Mouse (Mus musculus) telencephalon, adult 2 months (tissue): ENCODE results near the gene Polr1d.

ENCODE experiments used
- DNase-seq: peaks from one replicate; pipeline ENCODE4 v3.0.0-alpha.2; 2011; ENCODE audit warnings: low read depth, low spot score

The Polr1d gene

GRCm38 (mm10) chr5:147086816-147087215 lies 10.0 kb downstream of the Polr1d start:
- DNase-seq = no peak

- DNase-seq = no peak
Measured at GRCm38 (mm10) chr5:147089836-147090235, 13.0 kb downstream of the Polr1d start.

GRCm38 (mm10) chr5:147090256-147090963 lies 13.6 kb downstream of the Polr1d start:
- DNase-seq = peak; percentile 52

- no peak for DNase-seq
Measured at GRCm38 (mm10) chr5:147092448-147092847, 15.6 kb downstream of the Polr1d start.

- no peak for DNase-seq
Measured at GRCm38 (mm10) chr5:147094296-147094695, 17.4 kb downstream of the Polr1d start.

- DNase-seq = no peak
Measured at GRCm38 (mm10) chr5:147096586-147096985, 19.7 kb downstream of the Polr1d start.

- DNase-seq = no peak
Measured at GRCm38 (mm10) chr5:147098667-147099066, 21.8 kb downstream of the Polr1d start.

GRCm38 (mm10) chr5:147100180-147100579 lies 23.3 kb downstream of the Polr1d start:
- no peak for DNase-seq

GRCm38 (mm10) chr5:147102295-147102694 lies 25.4 kb downstream of the Polr1d start:
- DNase-seq = no peak

- no peak for DNase-seq
Measured at GRCm38 (mm10) chr5:147107276-147107675, 30.4 kb downstream of the Polr1d start.

- no peak for DNase-seq
Measured at GRCm38 (mm10) chr5:147108861-147109591, 32.2 kb downstream of the Polr1d start.

- no peak for DNase-seq
Measured at GRCm38 (mm10) chr5:147114738-147115137, 37.9 kb downstream of the Polr1d start.

GRCm38 (mm10) chr5:147115631-147116030 lies 38.8 kb downstream of the Polr1d start:
- no peak for DNase-seq

- no peak for DNase-seq
Measured at GRCm38 (mm10) chr5:147117027-147117426, 40.2 kb downstream of the Polr1d start.

- no peak for DNase-seq
Measured at GRCm38 (mm10) chr5:147121146-147121545, 44.3 kb downstream of the Polr1d start.

GRCm38 (mm10) chr5:147124794-147125193 lies 47.9 kb downstream of the Polr1d start:
- DNase-seq = no peak

GRCm38 (mm10) chr5:147125542-147126185 lies 48.8 kb downstream of the Polr1d start:
- DNase-seq = no peak

GRCm38 (mm10) chr5:147127860-147128259 lies 51.0 kb downstream of the Polr1d start:
- DNase-seq = no peak

GRCm38 (mm10) chr5:147129484-147129883 lies 52.6 kb downstream of the Polr1d start:
- DNase-seq = no peak

GRCm38 (mm10) chr5:147131912-147132311 lies 55.1 kb downstream of the Polr1d start:
- no peak for DNase-seq

GRCm38 (mm10) chr5:147133662-147134061 lies 56.8 kb downstream of the Polr1d start:
- no peak for DNase-seq

- DNase-seq = no peak
Measured at GRCm38 (mm10) chr5:147134341-147135088, 57.7 kb downstream of the Polr1d start.
